Mouse (Mus musculus) 3T3-L1 (cell line): Measurements from ENCODE around the gene Ttll5.

Source experiments
- DNase-seq: peaks from one replicate; pipeline ENCODE4 v3.0.0-alpha.2; 2015; ENCODE audit warnings: low read depth, low spot score

Gene Ttll5

DNA sequence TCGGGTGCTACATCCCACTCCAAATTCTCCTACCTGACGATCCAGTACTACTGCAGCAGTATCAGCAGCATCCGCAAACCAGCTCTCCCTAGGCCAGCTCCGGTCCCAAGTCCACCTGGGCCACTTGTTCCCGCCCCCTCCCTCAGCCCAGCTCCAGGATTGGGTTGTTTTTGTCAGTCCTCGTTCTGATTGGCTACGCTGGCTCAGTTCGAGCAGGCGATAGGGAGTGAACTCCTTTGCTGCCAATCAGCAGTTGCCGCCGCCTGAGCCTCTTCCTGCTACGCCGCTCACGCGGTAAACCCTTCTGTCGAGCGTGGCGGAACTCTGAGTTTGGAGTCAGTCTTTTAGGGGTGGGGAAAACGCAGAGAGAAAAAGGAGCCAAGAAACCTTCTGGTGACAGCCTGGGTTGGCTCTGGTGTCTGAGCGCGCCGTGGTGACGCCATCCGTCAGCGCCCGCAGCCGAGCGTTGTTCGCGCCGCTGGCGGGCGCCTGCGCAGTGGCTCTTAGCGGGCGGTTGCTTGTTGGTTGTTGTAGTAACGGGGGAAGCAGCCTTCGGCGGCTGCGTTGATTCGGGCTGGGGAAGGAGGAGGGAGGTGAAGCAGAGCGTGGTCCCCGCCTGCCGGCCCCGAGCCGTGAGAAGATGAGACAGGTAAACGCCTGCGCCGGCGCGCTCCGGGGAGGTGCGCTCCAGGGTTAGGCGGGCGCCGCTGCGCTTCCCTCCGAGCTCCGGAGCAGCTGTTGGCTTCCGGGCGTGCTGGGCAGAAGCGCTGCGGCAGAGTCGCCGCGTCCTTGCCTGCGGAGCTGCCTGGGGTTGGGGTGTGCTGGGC lies at the start of gene Ttll5, which contains the start of gene Erg28:
Ttll5 (plus strand) TSS at position 222 of the 827 bp plus-strand sequence.
Erg28 (minus strand) TSS at position 113 of the 827 bp plus-strand sequence.
- peak; percentile 97 for DNase-seq

DNA sequence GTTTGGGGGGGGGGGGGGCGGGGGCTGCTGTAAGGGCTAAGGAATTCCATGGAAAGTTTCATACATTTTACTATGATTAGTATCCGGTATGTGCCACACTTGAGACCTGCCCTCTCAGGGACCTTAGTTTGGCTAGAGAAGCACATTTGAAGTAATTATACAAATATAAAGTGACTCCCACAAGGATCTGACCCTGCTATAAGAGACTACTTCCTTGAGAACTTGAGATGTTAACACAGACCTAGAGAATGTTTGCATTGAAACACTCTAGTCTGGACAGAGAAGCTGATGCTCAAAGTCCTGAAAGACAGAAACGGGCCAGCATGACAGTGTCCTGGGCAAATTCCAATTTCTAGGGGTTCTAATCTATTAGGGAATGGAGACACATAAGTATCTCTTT lies 45.5 kb upstream of the Ttll5 start:
- no peak for DNase-seq

DNA sequence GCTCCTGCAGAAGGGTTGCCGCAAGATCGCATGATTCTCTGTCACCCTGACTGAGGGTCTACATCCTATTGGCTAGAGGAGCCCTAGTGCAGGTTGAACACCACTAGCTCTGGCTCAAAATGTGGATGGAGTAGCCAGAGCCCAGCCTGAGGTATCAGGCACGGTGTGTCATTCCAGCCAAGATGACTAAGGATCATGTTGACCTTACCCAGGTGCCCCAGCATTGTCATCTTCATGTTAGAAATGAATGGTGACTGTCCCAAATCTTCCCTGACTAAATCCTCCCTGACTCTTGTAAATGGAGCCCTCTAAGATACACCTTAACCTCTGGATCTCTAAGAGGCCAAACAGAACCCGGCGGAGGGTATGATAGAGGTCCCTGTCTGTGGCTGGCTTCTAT lies 44.8 kb upstream of the Ttll5 start:
- DNase-seq, result no peak

DNA sequence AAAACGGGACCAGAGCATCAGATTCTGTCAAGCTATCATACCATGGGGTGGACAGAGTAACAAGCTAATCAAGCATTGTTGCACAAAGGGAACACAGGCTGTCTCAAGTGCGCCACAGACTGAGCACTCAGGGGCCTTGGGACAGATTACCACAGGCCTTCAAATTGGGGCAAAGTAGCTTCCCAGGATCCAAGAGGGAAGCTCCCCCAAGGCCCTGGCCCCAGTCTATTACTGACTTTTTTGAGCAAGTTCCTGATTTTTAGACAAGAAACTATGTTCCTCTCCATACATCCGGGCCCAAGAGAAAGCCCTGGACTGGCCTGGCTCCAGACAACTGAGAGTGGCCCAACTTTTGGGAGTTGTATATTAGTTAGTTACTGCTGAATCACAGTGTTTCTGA lies 42.9 kb upstream of the Ttll5 start:
- no peak for DNase-seq

DNA sequence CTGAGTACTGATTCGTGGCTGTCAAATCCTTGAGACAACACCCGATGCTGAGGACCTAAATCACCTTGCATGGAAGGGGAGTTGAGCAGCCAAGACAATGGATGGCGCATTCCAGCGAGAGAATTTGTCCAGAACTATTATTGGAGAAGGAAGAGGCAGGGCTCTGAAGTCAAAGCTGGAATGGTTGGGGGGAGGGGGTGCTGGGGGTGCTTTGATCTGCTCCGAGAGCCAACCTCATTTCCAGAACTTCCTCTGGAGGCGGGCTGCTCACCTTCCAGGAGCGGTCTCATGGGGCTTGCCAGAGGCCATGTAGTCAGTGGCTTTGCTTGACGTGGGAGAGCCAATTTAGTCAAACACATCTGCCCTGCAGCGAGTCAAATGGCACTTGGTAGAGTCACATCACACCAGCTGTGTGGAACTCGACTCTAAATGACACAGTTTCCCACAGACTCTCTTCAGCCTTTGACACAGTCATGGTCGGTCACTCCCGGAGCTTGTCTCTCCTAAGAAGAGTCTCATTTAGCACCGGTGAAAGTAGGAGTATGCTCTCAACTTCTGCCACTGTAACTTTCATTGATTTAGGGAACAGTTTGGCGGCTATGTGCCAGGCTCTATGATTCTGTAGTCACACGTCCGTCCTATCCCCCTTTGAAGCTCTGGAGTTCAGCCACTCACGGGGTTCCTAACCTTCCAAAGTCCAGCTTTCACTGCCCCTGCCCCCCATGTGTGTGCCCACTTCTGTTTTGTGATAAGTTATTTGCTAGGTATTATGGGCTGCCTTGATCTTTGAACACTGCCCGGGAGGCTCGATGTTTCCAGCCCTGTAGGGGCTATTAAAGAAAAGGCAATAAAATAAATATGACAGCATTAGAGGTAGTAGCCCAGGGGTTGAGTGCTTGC lies 39.3 kb upstream of the Ttll5 start:
- no peak for DNase-seq

DNA sequence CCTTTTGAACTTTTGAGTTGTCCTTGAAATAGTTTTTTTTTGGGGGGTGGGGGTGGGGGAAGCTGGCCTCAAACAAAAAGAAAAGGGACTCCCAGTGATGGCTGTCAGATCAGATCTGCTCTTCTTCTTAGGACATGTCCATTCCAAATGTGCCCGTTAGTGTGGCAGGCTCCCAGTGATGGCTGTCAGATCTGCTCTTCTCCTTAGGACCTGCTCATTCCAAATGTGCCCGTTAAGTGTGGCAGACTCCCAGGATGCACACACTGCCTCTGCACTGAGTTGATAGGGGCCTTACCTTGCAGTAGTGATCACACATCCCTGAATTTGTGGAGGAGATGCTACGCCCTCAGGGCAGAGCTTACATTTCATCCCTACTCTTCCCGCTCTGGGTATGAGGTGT lies 32.3 kb upstream of the Ttll5 start:
- DNase-seq, result peak; percentile 5

DNA sequence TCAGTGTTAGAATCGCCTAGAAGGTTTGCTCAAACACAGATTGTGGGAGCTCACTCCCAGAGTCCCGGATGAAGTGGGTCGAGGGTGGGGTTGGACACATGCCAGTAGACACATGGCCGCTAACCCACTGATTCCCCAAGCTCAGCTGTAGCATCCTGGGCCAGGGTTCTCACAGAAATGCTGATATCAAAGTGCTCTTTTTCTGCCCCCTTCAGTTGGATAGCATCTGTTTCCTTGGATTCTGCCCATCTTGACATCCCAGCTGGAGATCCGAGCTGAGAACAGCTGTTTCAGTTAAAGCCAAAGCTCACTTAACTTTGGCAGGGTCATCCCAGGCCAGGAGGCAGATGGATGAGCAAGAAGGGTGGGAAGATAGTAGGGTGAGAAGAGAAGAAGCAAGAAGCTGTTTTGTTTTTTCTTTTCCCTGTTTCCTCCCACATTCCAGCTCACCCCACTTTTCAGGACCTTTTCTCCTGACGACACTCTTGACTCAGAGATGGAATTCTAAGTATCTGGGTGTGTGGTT lies 31.6 kb upstream of the Ttll5 start:
- peak; percentile 59 for DNase-seq

DNA sequence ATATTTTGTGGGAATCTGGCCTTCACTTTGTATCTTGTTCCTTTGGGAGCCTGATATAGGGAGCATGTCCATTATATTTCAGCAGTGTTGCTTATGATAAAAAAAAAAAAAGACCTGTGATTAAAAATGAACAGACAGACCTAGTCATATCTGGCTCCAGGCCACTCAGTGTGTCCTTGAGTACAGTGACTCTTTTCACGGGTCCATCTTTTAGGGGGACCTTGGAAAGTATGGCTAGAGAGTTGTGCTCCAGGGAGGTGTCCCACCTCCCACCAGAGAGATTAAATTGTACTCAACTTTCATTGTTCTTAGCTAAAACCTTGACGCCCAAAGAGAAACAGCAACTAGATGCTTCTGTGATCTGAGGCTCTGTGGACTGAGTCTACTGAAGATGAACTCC lies 30.4 kb upstream of the Ttll5 start:
- DNase-seq, result no peak

DNA sequence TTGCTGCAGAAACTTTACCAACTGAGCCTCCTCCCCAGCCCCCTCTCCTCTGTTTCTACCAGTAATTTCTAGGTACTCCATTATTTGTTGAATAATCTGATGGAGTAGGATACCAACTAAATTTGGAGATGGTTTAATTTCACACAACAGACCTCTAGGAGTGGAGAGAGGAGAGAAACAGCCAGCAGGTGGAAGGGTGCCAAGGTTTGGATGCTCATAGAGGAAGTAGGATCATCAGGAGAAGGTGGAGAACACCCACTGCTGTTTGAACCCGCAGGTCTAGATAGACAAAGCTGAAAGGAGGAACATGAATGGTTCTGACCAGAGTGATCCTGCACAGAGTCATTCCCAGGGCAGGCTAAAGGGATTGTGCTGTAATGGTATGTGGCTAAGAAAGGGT lies 28.9 kb upstream of the Ttll5 start:
- DNase-seq, result no peak

DNA sequence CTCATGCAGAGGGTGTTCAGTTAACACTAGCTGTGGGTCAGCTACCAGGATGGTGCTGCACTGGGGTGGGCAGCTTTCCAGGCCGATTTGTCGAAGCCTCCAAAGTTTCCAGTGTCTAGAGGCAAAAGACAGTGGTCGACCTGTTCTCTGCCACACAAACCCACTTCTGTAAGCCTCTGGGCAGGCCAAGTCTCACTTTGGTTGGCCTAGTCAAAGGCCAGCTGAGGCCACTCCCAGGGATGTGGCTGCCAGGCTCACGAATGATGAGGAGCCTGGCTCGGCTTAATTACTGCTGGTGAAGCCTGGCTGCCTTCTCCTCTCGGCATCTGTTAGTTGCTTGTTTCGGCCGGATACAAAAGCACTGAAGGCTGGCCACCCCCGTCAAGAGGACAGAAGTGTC lies 24.4 kb upstream of the Ttll5 start:
- no peak for DNase-seq

DNA sequence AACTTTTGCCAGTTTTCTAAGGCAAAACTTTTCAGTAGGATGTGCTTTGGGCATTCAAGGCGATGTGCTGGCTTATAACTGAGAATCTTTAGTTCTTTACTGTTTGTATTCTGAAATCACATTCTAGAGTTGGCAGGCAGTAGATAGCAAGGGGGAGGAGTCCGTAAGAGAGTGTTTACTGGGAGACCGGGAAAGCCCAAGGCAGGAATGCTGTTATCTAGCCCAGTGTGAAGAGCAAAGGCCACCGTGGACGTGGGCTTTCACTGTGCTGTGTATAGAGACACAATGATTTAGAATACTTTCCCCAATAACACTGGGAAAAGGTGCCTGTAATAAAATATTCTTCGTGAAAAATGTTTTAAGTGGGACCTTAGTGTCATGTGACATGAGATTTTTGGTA lies 14.7 kb upstream of the Ttll5 start:
- no peak for DNase-seq

DNA sequence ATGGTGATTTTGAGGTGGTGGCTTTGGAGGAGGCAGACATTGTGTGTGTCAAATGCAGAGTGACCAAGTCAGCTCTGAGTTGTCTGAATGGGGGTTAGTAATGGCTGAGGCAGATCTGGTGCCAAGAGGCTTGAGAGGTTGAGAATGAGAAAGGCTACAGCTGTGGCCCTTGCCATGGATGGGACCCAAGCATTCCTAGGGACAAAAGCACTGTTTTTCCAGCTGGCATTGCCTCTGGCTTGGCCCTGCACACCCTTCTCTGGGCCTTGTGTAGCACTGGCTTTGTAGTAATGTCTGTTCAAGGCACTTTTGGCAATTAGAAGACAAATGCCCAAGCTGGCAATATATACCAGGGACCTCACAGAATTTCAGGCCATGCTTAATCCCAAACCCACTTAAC lies 13.5 kb upstream of the Ttll5 start:
- no peak for DNase-seq

DNA sequence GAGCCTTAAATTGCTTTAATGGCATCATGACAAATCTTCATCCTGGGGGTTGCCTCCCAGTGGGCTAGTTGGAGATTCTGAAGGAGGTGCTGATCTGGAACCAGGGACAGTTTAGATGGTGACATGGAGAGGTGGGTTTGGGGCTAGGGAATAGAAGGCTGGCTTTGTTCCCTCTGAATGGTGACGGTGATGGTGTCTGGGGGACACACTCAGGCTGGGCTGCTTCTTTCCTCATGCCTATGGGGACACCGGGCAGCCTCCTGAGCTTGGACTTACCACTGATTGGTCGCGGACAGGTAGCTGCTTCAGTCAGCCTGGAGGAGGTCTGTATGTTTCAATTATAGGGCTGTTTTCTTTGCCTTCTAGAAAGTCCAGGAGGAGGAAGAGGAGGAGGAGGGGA lies 12.8 kb upstream of the Ttll5 start:
- no peak for DNase-seq

DNA sequence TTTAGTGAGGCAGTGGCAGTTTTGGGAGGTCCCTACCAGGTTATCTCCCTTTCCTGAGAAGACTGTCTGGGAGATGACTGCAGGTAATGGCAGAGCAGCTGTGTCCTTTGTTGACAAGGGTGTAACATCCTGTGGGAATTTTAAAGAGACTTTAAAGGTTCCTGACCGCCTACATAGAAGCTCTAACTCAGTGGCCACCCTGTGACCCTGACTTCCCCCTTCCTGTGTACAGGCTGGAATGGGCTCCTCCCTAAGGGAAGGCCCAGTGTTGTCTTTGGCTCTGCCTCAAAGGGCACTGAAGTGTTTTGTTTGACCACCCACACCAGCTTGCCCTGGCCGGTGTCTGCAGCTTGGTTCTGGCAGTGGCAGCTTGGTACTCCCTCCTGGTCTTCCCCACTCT lies 10.9 kb upstream of the Ttll5 start:
- no peak for DNase-seq

DNA sequence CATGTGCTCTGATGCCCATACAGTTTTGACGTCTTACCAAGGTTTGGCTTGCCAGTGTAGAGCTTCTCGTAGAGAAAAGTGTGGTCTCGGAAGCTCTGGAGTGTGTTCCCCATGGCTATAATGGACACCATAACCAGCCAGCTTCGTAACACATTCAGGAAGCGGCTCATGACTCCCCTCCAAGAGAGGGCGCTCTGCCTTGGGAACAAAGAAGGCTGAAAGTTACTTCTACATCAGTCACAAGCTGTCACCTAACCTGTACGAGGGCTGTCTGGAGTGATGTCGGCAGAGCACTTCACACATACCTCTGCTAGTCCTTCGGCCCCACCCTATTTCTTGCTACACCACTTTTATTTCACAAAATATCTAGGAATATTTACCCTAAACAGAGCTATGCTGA lies 2.4 kb upstream of the Ttll5 start:
- DNase-seq, result no peak

DNA sequence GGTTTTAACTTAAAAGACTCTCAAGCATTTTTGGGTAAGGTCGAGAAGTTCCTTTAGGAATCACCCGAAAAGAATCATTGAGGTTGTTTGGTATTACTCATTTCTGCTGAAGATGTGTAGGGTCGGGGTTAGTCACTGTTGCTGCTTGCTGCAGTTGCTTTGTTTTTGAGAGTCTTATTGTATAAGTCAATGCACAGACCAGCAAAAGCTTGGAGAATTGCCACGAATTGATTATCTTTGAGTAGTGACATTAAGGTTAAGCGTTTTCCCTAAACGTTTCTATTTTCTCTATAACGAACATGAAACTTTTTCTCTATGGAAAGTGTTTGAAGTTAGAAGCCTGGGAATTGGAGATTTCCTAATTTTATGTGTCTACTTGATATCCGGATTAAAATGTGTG lies 902 bp downstream of the Ttll5 start:
- no peak for DNase-seq

DNA sequence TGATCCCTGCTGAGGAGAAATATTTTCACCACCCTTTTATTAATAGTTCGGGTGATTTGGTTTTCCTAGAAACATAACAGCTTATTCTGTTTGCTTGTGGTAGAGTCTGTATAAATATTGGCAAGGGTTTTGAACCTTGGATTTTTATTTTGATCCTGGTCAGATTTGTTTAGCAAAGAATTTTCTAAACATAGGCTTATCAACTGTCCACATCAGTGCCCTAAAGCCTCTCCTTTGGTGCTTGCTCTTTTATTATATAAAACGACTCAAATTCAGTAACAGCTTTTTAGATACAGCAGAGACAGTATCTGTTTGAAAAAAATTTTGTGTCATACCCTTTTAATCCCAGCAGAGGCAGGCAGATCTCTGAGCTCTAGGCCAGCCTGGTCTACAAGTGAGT lies 1.4 kb downstream of the Ttll5 start:
- no peak for DNase-seq

DNA sequence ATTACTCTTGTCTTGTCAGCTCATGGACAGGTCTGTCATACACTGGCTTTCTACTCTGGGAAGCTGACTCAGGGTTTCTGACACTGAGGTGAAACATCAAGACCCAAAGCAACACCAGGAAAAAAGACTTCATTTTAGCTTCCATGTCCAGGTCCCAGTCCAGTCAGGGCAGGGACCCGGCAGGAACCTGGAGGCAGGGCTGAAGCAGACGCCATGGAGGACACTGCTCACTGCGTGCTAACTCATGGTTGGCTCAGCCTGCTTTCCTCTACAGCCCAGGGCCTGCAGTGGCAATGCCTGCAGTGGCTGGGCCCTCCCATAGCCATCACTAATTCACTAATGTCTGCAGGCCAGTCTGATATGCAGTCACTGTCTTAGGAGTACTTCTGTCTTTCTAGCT lies 4.4 kb downstream of the Ttll5 start:
- DNase-seq, result no peak

DNA sequence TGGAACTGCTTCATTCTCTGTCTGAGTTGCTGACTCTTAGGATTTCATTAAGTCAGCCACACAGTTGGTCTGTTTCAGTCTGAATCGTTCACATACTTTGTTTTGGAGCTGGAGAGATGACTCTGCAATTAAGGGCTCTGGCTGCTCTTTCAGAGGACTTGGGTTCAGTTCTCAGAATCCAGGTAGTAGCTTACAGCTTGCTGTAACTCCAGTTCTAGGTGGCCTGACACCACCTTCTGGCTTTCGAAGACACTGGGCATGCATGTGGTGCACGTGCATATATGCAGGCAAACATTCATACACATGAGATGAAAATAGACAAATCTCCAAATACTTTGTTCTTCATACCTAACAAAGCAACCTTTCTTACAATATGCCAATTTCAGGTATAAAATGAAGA lies 5.4 kb downstream of the Ttll5 start:
- DNase-seq, result no peak

DNA sequence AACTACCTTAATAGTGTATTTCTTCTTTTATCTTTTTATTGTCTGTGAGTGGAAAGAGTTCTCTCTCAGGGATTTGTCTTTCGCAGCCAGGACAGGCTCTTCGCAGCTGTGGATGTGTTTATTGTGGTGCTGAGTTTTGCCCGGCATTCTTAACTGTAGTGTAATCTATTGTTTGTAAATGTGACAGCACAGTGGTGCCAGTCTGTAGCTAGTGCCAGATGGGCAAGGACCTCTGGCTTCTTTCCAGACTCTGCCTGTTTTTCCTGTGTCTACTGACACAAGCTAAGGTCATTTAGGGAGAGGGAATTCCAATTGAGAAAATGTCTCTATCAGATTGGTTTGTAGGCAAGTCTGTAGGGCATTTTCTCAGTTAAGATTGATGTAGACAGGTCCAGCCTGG lies 6.2 kb downstream of the Ttll5 start:
- DNase-seq, result no peak

DNA sequence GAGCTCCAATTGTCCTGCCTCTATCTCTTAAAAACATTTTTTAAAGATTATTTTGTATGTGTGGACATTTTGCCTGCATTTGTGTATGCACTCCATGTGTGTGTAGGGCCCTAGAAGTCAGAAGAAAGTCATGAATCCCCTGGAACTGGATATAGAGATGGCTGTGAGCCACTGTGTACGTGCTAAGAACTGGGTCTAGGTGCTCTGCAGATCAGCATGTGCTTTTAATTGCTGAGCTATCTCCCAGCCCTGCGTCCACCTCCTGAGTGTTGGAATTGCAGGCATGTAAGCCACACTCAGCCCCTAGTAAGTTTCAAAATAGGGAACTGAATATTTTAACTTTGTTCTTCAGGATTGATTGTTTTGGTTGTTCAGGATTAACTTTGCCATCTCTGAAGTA lies 10.1 kb downstream of the Ttll5 start:
- DNase-seq, result no peak

DNA sequence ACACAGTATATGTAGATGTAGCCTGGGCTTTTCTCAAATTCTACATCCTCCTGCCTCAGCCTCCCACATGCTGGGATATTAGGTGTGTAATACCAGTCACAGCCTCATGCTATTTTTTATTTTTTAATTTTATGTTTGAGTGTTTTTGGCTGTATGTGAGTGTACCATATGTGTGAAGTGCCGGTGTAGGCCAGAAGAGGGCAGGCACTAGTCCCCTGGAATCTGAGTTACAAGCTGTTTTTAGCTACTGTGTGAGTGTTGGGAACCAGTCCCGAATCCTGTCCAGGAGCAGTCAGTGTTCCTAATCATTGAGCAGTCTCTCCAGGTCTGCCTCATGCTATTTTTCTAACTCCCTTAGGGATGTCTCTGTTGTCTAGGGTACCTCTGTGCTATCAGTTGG lies 13.3 kb downstream of the Ttll5 start:
- no peak for DNase-seq
